Mouse (Mus musculus) cortical plate, adult 2 months (tissue): ENCODE data around the gene Ttc3.

Experiments used
- CTCF ChIP-seq: fragments of 200-500 bp; IDR thresholded peaks from 2 replicates; pipeline ENCODE4 v1.5.1; 2011; ENCODE audit warnings: mild to moderate bottlenecking, control low read depth, low read length; ENCODE audit not compliant: insufficient read depth; ENCODE audit errors: extremely low read depth
- POLR2A ChIP-seq: fragments of 200-500 bp; IDR thresholded peaks from 2 replicates; pipeline ENCODE4 v1.6.1; 2011; ENCODE audit warnings: mild to moderate bottlenecking, low read length, control low read depth; ENCODE audit not compliant: insufficient read depth; ENCODE audit errors: extremely low read depth

- no peak for TF ChIP-seq POLR2A
- TF ChIP-seq CTCF, result no peak
These were observed 139.6 kb downstream of the Ttc3 start for GRCm38 (mm10) chr16:94509983-94510382.
